Mouse (Mus musculus): Measurements from ENCODE around the gene Entr1.

DNA sequence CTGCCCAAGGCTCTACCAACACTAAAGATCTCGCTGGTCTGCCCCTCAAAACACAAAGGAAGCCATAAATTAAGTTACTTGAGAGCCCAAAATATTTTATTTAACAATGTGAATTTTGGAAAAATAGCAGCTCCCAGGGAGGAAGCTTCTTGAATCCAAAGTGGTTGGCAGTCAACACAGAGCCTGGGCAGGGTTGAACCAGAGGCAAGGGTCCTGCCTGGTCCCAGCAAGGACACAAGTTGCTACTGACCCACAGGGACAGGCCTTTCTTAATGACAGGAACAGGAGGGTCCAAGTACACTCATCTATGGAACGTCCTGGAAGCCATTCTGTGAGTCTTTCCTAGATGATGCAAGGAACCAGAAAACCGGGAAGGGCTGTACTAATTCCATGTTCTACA lies 20.2 kb upstream of the Entr1 start:
- TF ChIP-seq CTCF (IDR thresholded peaks at IDR 0.05; ENCODE audit: low read depth): no peak
- TF ChIP-seq EP300 (IDR thresholded peaks at IDR 0.05; ENCODE audit: low read depth): no peak

Data from heart, postnatal 0 days (tissue).